Mouse (Mus musculus): ENCODE results near the gene Rabgef1.

The Rabgef1 gene

GRCm38 (mm10) chr5:130171423-130171954, at the start of gene Rabgef1:
Gene Rabgef1, plus strand, starts transcription at chr5:130171798.
- peak; percentile 80 to 85 for DNase-seq (ENCODE audit: low spot score in 2 of 2)

GRCm38 (mm10) chr5:130122355-130122754, 49.2 kb upstream of the Rabgef1 start:
- DNase-seq (ENCODE audit: low spot score in 2 of 2): no peak

DNA sequence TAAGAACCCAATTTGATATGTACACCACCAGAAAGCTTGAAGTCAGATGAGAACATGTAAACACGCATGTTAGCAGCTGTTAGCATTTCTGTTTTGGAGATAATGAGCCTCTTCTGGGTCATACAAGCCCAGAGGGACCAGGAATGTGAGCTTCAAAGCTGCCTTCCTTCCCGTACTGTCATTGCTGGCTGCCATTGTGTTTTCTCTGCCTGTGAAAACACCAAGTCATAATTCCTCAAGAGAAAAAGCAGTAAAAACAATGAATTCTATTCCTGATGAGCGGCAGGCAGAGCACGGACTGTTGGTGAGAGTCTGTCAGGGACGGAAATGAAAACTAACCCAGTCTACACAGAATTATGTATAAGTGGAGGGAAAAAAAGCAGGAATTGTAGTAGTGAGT, 47.3 kb upstream of the Rabgef1 start:
- DNase-seq (ENCODE audit: low spot score in 2 of 2): no peak

DNA sequence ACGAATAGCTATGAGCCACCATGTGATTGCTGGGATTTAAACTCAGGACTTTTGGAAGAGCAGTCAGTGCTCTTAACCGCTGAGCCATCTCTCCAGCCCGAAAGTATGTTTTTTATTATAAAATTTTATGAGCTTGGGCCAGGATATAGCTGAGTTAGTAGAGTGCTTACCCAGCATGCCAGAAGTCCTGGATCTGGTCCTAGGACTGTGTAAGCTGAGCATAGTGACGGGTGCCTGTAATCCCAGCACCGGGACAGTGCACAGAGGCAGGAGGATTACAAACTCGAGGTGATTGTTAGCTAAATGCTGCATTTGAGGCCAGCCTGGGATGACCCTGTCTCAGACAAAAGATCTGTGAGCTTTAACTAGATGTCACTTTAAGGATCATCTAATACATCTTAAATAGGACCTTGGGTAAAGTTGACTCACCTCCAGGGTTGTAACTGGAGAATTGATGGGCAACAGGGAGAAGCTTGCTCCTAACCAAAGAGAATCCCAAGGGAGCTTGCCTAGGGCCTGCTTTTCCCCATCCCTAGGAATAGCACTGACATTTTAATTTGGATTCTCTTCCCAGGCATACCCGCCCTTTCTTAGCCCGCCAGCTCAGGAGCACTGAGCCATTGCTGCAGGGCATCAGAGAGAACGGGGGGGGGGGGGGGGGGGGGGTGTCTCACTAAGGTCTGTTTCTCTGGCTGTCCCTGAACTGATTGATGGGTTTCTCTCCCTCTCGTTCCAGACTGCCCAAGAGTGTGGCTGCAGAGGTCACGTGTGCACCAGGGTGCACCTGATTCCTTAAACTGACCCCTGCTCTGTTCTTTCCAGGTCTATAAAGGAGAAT, 42.7 kb upstream of the Rabgef1 start:
- no peak for DNase-seq (ENCODE audit: low spot score in 2 of 2)

- no peak for DNase-seq (ENCODE audit: low spot score in 2 of 2)
These were observed 42.1 kb upstream of the Rabgef1 start for GRCm38 (mm10) chr5:130129524-130129793.

DNA sequence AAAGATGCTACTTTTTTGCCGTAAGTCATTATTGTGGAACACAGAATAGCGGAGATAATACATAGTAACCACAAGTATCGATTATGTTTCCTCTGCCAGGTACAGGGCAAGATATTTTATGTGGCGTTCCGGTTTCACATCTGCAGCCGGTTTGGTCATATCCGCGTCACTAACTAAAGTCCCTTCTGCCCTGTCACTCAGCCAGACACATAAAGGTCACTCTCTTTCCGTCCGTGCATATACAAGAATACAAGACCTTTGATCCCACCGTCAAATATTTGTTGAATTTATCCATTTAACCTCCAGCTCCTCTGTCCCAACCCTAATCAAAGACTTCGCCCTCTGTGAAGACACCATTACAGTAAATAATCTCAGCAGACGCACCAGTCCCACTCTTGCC, 35.0 kb upstream of the Rabgef1 start:
- DNase-seq (ENCODE audit: low spot score in 2 of 2): no peak

- peak; percentile 25 to 64 for DNase-seq (ENCODE audit: low spot score in 2 of 2)
These were observed 32.2 kb upstream of the Rabgef1 start for GRCm38 (mm10) chr5:130139393-130139792.

DNA sequence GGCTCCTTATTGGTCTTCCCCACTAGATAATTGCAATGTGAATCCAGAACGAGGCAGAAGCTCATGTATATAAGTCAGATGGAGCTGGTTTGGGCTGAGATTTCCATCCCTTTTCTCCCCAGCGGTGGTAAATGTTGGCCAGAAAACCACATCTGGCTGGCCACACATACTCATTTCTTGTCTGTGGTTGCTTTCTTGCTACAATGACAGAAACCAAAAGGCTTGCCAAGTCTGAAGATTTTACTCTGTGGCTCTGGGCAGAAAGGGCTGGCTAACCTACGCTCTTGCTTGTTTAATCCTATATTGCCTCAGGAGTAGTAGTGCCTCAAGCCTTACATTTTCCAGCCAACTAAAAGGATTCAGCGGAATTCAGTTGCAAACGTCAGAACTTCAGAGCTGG, 30.5 kb upstream of the Rabgef1 start:
- no peak for DNase-seq (ENCODE audit: low spot score in 2 of 2)

GRCm38 (mm10) chr5:130142041-130142440, 29.6 kb upstream of the Rabgef1 start:
- no peak for DNase-seq (ENCODE audit: low spot score in 2 of 2)

GRCm38 (mm10) chr5:130143101-130143500, 28.5 kb upstream of the Rabgef1 start:
- no peak for DNase-seq (ENCODE audit: low spot score in 2 of 2)

- peak; percentile 32 to 47 for DNase-seq (ENCODE audit: low spot score in 2 of 2)
These were observed 27.6 kb upstream of the Rabgef1 start for GRCm38 (mm10) chr5:130143977-130144333.

GRCm38 (mm10) chr5:130144334-130145312, 27.0 kb upstream of the Rabgef1 start, which contains the start of gene Kctd7:
Gene Kctd7, plus strand, starts transcription at chr5:130144861.
- peak; percentile 88 to 91 for DNase-seq (ENCODE audit: low spot score in 2 of 2)

- no peak for DNase-seq (ENCODE audit: low spot score in 2 of 2)
These were observed 25.6 kb upstream of the Rabgef1 start for GRCm38 (mm10) chr5:130145961-130146360.

DNA sequence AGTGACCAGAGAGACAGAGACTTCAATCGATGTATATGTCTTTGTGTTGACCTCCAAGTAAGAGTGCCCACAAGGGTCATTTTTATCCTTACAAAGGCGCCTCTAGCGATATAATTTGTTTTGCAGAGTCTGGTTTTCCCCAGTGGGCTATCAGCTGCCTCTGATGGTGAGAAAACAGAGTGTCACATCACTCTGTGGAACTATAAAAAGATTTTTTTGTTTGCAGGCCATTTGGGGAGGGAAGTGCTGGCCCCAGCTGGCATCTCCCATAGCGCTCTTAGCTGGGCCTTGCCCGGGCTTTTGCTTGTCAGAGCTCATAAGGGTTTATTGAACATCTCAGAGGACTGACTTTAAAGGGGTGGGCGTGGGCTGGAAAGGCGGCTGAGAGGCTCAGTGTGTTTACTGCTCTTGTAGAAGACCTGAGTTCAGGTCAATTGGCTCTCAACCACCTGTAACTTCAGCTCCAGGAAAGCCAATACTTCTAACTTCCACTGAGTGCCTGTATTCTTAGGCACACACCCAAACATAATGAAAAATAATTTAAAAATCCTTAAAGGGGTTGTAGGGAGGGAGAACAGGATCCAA, 21.8 kb upstream of the Rabgef1 start:
- DNase-seq (ENCODE audit: low spot score in 2 of 2): no peak

- no peak for DNase-seq (ENCODE audit: low spot score in 2 of 2)
These were observed 17.3 kb upstream of the Rabgef1 start for GRCm38 (mm10) chr5:130154286-130154685.

GRCm38 (mm10) chr5:130158545-130158944, 13.1 kb upstream of the Rabgef1 start:
- DNase-seq (ENCODE audit: low spot score in 2 of 2): no peak

DNA sequence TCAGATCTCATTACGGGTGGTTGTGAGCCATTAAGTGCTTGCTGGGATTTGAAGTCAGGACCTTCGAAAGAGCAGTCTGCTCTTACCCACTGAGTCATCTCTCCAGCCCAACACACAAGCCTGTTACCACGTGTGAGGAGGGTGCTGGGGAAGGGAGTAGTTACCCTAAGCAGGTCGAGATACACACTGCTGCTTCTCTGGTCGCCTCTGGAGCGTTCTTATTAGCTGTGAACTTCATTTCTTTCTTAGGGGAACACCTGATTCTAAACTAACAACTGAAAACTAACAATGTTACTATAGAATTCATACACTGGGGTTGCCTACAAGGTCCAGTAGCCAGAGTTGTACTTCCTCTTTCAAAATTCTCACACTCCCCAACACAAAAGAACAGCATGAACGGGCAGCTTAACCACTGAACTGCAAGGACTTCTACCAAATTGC, 11.8 kb upstream of the Rabgef1 start:
- DNase-seq (ENCODE audit: low spot score in 2 of 2): no peak

DNA sequence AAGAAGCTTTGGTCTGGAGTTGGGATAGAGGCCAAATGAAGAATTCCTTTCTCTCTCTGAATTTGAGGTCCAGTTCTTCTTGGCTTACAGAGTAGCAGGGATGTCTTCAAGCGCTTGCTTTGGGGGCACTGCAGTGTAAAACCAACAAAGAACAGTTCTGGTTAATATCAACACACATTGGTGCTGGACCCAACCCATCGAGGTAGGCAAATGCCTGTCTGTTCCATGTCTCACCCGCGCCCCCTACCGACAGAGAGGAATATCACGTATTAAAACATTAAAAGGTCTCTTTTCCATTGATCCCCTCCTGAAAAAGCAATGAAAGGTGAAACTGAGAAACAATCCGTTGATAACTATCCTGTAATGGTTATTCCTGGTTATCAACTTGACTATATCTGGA, 7.9 kb upstream of the Rabgef1 start:
- peak; percentile 34 to 76 for DNase-seq (ENCODE audit: low spot score in 2 of 2)

DNA sequence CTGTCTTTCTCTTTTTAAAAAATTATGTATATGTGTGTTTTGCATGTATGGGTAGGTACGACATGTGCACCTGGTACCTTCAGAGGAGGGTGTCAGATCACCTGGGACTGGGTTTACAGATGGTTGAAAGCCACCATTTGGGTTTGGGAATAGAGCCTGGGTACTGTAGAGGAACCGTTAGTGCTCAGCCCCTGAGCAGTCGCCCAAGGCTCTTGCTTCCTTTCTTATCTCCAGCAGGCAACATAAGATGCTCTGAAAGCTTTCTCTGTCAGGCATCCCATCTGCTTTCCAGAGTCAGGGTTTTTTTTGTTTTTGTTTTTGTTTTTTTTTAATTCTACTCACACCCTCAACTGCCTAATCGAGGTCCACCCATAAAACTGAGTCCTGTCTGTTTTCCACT, 6.4 kb upstream of the Rabgef1 start:
- no peak for DNase-seq (ENCODE audit: low spot score in 2 of 2)

GRCm38 (mm10) chr5:130169109-130169508, 2.5 kb upstream of the Rabgef1 start:
- DNase-seq (ENCODE audit: low spot score in 2 of 2): no peak

DNA sequence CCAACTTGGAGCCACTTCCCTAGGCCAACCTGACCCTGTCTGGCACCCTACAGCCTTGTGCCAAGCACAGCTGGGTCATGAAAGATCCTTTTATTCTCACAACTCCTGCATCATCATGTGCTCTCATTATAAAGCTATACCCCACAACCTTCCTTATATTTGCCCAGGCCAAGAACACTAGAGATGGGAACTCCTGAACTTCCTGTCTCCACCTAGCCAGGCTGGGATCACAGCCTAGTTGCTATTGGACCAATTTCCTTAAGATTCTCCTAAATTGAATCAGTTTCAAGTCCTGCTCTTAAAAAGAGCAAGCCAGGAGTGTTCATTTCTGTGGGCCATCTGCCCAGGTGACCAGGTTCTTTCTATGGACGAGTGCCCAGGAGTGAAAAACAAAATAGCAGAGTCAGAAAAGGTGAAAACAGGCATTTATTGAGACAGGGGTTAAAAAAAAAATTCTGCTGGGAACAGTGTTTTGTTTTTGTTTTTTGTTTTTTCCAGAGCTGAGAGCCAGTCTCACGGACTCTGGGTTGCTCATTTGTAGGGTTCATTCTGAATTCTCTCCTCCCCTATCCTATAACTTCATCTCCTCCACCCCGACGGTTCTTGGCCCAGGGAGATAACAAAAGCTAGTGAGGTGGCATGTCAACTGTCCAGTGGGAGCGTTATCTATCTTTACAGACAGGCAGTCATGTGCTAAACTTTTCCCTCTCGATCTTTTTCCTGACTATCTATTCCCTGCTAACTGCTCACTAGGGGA, 754 bp upstream of the Rabgef1 start:
- no peak for DNase-seq (ENCODE audit: low spot score in 2 of 2)

Data from thymus, postnatal 10 days (tissue).